Mouse (Mus musculus): ENCODE data around the gene Pitpna. TPM values are rescaled to one million over a fixed set of nuclear protein-coding genes. Genes with fewer than 3 reads are reported as not detected.

The Pitpna gene
- polyA plus RNA-seq, 1 experiment from 2014 or later, result 69.8 TPM

DNA sequence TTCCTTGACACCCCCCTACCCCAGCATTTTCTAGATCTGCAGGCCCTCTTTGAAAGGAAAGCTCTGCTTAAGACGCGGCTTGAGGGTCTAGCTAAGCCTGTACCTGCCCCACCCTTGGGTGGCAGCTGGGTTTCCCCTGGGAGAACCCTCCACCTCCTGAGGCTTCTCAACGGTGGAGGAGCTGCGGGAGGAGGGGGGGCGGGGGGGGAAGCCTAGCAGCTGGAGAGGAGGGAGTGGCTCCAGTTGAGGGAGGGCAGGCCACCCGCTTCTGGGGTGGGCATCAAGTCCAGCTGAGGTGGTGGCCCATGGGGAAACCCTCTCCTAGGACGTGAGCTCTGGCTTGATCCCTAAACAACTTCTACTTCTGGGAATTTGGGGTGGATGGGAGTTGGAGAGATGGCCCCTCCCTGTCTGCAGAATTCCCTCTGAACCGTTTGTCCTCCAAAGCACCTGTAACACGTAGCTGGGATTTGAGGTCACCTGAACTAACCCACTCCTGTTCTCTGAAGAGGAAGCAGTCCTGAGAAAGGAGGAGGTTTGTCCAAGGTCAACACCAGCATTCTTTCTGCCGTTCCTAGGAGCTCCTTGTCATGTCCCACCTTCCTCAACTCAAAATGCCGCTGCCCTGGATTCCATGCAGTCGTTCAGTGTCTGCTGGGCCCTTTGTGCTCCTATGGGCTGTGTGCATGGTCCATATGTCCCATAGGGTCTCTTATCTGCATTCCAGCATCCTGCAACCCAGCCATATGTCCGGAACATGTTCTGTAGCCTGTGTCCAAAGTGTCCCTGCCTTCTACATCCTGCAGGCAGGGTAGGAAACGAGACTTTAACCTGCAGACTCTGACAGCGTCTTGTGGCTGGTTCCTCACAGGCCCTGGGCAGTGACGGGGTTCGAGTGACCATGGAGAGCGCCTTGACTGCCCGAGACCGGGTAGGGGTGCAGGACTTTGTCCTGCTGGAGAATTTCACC lies 69.0 kb downstream of the Pitpna start:
- 49% methylated on average over 20 of the region's 20 CpGs for WGBS
- H3K27me3 ChIP-seq (ENCODE audit: insufficient read depth, low read length), result no peaks in the 10 kb centered on the region
- H3K9ac ChIP-seq (ENCODE audit: low read depth, low read length), result peak overlapping the region; percentile 80
- peaks cover 36% of the 10 kb centered on the region for H3K36me3 ChIP-seq (ENCODE audit: insufficient read depth, low read length)
- H3K4me1 ChIP-seq (replicated peaks; ENCODE audit: insufficient read depth, low read length), result peaks cover 23% of the 10 kb centered on the region
- peak overlapping the region; percentile 66 for H3K4me3 ChIP-seq (replicated peaks; ENCODE audit: low read depth, low read length)
- no peak for ATAC-seq (replicated peaks; ENCODE audit: low FRiP score, low read depth)
- peak overlapping the region; percentile 93 for H3K4me2 ChIP-seq (ENCODE audit: low read length)
- H3K9me3 ChIP-seq (replicated peaks; ENCODE audit: low read length), result no peaks in the 10 kb centered on the region
- no peak for TF ChIP-seq CTCF (IDR thresholded peaks at IDR 0.05; ENCODE audit: low read depth)
- H3K27ac ChIP-seq, result peak overlapping the region; percentile 97
- DNase-seq (ENCODE audit: low spot score), result no peak

DNA sequence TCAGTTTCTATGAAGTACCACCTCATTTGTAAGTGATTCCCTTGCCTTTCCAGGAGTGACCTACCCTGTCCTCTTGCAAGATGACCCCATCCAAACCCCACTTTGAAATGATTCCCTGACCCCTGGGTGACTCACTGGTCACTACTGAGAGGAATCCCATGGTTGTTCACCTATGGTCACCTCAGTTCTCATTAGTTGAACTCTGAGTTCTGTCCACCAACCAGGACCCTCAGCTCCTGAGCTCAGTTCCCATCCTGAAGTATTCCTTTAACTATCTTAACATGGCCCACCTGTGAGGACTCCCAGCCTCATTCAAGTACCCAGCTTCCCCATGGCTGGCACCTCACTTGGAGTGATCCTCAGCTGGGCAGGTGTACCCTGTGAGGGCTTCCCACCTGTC lies 69.9 kb downstream of the Pitpna start:
- ATAC-seq (replicated peaks; ENCODE audit: low FRiP score, low read depth) (no peak), DNase-seq (ENCODE audit: low spot score) (no peak)
- no peak overlapping the region for H3K4me3 ChIP-seq (replicated peaks; ENCODE audit: low read depth, low read length)
- H3K9me3 ChIP-seq (replicated peaks; ENCODE audit: low read length), result no peaks in the 10 kb centered on the region
- H3K9ac ChIP-seq (ENCODE audit: low read depth, low read length), result no peak overlapping the region
- H3K36me3 ChIP-seq (ENCODE audit: insufficient read depth, low read length), result peaks cover 46% of the 10 kb centered on the region
- H3K4me2 ChIP-seq (ENCODE audit: low read length), result no peak overlapping the region
- no peaks in the 10 kb centered on the region for H3K27me3 ChIP-seq (ENCODE audit: insufficient read depth, low read length)
- no peak for TF ChIP-seq CTCF (IDR thresholded peaks at IDR 0.05; ENCODE audit: low read depth)
- H3K4me1 ChIP-seq (replicated peaks; ENCODE audit: insufficient read depth, low read length), result peaks cover 23% of the 10 kb centered on the region
- no peak overlapping the region for H3K27ac ChIP-seq

DNA sequence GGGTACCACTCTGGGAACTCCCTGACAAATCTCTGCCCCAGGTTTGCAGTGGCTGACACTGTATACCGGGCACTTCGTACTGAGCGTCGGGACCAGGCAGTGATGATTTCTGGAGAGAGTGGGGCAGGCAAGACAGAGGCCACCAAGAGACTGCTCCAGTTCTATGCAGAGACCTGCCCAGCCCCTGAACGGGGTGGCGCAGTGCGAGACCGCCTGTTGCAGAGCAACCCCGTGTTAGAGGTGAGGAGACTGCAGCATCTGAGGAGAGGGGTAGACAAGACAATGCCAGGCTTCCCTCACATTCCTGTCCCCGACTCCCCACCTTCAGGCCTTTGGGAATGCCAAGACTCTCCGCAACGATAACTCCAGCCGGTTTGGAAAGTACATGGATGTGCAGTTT lies 70.4 kb downstream of the Pitpna start:
- no peak overlapping the region for H3K27ac ChIP-seq
- no peak for DNase-seq (ENCODE audit: low spot score)
- no peak for ATAC-seq (replicated peaks; ENCODE audit: low FRiP score, low read depth)
- no peak overlapping the region for H3K9ac ChIP-seq (ENCODE audit: low read depth, low read length)
- H3K4me3 ChIP-seq (replicated peaks; ENCODE audit: low read depth, low read length), result no peak overlapping the region
- TF ChIP-seq CTCF (IDR thresholded peaks at IDR 0.05; ENCODE audit: low read depth), result no peak
- no peak overlapping the region for H3K4me2 ChIP-seq (ENCODE audit: low read length)
- H3K4me1 ChIP-seq (replicated peaks; ENCODE audit: insufficient read depth, low read length), result peaks cover 23% of the 10 kb centered on the region
- no peaks in the 10 kb centered on the region for H3K27me3 ChIP-seq (ENCODE audit: insufficient read depth, low read length)
- H3K9me3 ChIP-seq (replicated peaks; ENCODE audit: low read length), result no peaks in the 10 kb centered on the region
- H3K36me3 ChIP-seq (ENCODE audit: insufficient read depth, low read length), result peaks cover 48% of the 10 kb centered on the region
- WGBS, result 93% methylated on average over 13 of the region's 13 CpGs

DNA sequence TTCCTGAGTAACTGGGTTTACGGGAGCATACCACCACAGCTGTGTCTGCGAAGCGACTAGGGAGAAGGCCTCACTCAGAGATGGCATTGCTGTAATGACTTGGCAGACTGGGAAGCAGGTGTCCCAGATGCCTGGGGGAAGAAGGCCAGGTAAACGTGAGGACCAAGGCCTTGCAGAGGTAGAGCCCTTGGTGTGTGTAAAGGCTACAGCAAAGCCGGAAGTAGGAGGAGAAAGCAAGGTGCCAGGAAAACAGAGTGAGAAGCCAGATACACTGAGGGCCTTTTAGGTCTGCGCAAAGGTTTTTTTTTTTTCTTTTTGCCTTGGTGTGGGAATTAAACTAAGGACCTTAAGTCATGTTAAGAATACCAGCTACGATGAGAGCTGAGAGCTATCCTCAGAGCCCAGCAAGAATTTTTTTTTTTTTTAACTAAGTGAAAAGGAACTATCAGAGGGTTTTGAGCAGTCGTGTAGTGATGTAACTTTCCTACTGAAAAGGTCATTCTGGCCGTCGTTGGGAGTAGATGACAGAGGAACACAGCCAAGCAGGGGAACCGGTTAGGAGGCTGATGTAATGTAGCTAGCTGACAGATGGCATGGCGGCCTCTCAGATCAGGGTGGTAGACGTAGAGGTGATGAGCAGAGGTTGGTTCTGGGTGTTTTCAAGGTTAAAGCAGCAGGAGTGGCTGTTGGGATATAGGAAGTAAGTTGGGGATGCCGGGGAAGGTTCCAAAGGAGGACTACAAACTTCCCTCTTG lies 71.3 kb downstream of the Pitpna start:
- H3K4me2 ChIP-seq (ENCODE audit: low read length), result no peak overlapping the region
- no peak overlapping the region for H3K27ac ChIP-seq
- DNase-seq (ENCODE audit: low spot score), result no peak
- peaks cover 48% of the 10 kb centered on the region for H3K36me3 ChIP-seq (ENCODE audit: insufficient read depth, low read length)
- 76% methylated on average over 14 of the region's 14 CpGs for WGBS
- H3K9me3 ChIP-seq (replicated peaks; ENCODE audit: low read length), result no peaks in the 10 kb centered on the region
- peaks cover 23% of the 10 kb centered on the region for H3K4me1 ChIP-seq (replicated peaks; ENCODE audit: insufficient read depth, low read length)
- H3K4me3 ChIP-seq (replicated peaks; ENCODE audit: low read depth, low read length), result no peak overlapping the region
- no peak overlapping the region for H3K9ac ChIP-seq (ENCODE audit: low read depth, low read length)
- no peak for ATAC-seq (replicated peaks; ENCODE audit: low FRiP score, low read depth)
- no peaks in the 10 kb centered on the region for H3K27me3 ChIP-seq (ENCODE audit: insufficient read depth, low read length)
- no peak for TF ChIP-seq CTCF (IDR thresholded peaks at IDR 0.05; ENCODE audit: low read depth)

DNA sequence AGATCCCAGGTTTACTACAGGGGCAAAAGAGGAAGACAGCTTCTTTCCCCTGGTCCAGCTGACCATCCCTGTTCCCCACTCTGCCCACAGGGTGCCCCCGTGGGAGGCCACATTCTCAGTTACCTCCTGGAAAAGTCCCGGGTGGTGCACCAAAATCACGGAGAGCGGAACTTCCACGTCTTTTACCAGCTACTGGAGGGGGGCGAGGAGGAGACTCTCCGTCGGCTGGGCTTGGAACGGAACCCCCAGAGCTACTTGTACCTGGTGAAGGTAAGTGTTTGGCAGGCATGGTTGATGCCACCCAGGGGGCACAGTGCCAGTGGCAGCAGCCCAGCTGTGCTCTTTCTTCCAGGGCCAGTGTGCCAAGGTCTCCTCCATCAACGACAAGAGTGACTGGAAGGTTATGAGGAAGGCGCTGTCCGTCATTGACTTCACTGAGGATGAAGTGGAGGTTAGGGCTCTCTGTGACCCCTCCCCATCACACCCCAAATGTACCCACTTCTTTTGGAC lies 72.2 kb downstream of the Pitpna start:
- Histone ChIP-seq H3K27me3 (ENCODE audit: insufficient read depth, low read length) (no peaks in the 10 kb centered on the region), H3K4me2 (ENCODE audit: low read length) (no peak overlapping the region), H3K27ac (no peak overlapping the region), H3K4me1 (replicated peaks; ENCODE audit: insufficient read depth, low read length) (peaks cover 15% of the 10 kb centered on the region), H3K9ac (ENCODE audit: low read depth, low read length) (no peak overlapping the region), H3K36me3 (ENCODE audit: insufficient read depth, low read length) (peaks cover 49% of the 10 kb centered on the region), H3K9me3 (replicated peaks; ENCODE audit: low read length) (no peaks in the 10 kb centered on the region), H3K4me3 (replicated peaks; ENCODE audit: low read depth, low read length) (no peak overlapping the region)
- no peak for TF ChIP-seq CTCF (IDR thresholded peaks at IDR 0.05; ENCODE audit: low read depth)
- DNase-seq (ENCODE audit: low spot score), result no peak
- 90% methylated on average over 12 of the region's 12 CpGs for WGBS
- ATAC-seq (replicated peaks; ENCODE audit: low FRiP score, low read depth), result no peak

Data from kidney, postnatal 0 days (tissue).